Mouse (Mus musculus) skeletal muscle tissue, adult 2 months (tissue): ENCODE data around the gene Psme2b.
"Not testable (repeated sequence)": the region's sequence is repeated elsewhere in the genome, so short reads cannot be mapped to it uniquely, and the experiment has no call there.

Source experiments
- DNase-seq: peaks from one replicate; pipeline ENCODE4 v3.0.0-alpha.2; 2012; ENCODE audit warnings: low read depth, low spot score

Gene Psme2b

DNA sequence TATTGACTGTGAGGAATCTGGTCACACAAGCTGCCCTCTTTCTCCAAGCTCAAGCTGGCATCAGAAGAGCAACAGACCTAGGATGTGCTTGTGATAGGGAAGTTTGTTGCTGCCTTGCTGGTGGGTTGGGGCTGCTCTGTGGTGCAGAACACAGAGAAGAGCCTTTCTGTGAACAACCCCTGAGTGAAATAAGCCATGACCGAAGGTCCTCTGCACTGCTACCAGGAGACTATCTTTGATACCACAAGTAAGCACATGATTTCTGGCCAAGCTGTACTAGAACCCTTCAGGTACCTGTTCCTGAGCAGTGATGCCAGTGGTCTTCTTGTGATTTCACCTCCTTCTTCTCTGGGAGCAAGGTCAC lies 44.4 kb downstream of the Psme2b start:
- DNase-seq = not testable (repeated sequence)

DNA sequence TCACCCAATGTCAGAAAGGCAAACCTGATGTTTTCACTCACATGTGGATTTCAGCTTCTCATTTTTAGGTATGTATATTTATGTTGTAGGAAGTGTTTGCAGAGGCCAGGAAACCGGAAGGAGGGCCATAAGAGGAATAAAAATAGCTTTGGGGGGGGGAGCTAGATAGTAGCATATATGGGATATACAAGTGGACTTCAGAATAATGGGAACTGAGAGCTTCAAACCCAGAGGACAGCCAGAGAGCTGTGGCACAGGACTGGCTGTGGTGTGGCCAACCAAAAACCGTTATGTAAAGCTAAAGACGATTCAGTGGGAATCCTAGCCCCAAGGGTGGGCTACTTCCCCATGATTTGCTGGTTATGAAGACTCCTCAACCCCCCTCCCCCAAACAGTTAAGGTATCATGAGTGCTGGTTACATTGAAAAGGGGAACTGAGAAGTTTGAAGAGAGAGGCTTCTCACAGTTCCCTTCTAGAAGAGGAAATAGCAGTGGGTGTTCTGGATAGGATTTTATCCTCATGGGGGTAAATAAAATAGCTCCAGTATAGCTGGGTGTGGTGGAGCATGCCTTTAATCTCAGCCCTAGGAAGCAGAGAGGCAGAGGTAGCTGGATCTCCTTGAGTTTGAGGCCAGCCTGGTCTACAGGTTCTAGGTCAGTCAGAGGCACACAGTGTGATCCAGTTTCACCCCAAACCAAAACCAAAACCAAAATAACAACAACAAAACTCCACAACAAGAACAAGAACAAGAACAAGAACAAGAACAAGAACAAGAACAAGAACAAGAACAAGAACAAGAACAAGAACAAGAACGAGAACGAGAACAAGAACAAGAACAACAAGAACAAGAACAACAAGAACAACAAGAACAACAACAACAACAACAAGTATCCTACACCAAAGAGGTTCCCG lies 45.1 kb downstream of the Psme2b start:
- DNase-seq = peak; percentile 12

DNA sequence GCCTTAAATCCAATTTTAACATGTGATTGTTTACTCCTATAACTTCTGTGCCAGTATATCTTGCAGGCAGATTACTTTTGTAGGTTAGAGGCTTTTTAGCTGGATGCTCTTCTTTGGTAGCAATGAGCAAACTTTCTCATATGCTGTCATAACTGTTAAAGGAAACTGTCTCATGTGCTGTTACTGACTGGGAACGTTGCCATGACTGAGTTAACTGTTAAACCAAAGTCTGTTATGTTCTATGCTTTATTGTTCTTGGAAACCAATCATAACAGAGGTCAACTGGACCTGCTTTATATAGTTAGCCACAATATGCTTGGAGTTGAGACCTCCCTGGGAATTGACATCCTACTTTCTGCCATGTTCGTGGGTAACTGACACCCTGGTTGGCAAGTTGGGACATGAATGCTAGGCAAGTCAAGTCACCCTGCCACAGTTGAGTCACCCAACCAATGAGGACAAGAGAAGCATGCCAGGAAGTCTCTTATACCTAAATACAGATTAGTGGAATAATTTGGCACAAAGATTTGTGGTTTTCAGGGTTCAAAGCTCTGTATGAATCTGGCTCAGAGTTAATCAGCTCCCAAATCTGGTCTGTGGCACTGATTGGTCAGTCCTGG lies 47.1 kb downstream of the Psme2b start:
- DNase-seq = no peak
